Mouse (Mus musculus) leukemia stem cell, adult 10-12 weeks (primary cell): ENCODE results near the gene Olfr502. TPM values are rescaled to one million over a fixed set of nuclear protein-coding genes. Genes with fewer than 3 reads are reported as not detected.

Experiments
- polyA plus RNA-seq: library from polyadenylated mRNA; stranded (reverse); fragments of >175 nt; gene quantifications from 2 replicates; pipeline ENCODE4 v1.2.3, GENCODE M21; 2012; ENCODE audit warnings: low replicate concordance

Gene Olfr502
- not detected in 2 replicates for polyA plus RNA-seq

GRCm38 (mm10) chr7:108524965-108525364 lies at the start of gene Olfr502:
Gene Olfr502 (minus strand): TSS chr7:108525065.

GRCm38 (mm10) chr7:108565693-108566092 lies 40.8 kb upstream of the Olfr502 start, which contains the start of gene Olfr504:
Gene Olfr504 (minus strand): TSS chr7:108565793.

GRCm38 (mm10) chr7:108544227-108544626 lies 19.4 kb upstream of the Olfr502 start, which contains the start of gene Olfr503:
Gene Olfr503 (plus strand): TSS chr7:108544527.

Other genes starting within 250 kb of the Olfr502 start
- gene Olfr490, start 236.1 kb downstream of the Olfr502 start, polyA plus RNA-seq: not detected in 2 replicates
- not detected in 2 replicates for gene Olfr491, start 211.6 kb downstream of the Olfr502 start, polyA plus RNA-seq
- not detected in 2 replicates for gene Olfr492, start 201.4 kb downstream of the Olfr502 start, polyA plus RNA-seq
- gene Olfr493, start 178.1 kb downstream of the Olfr502 start, polyA plus RNA-seq: not detected in 2 replicates
- not detected in 2 replicates for gene Olfr494, start 159.7 kb downstream of the Olfr502 start, polyA plus RNA-seq
- not detected in 2 replicates for gene Olfr495, start 131.9 kb downstream of the Olfr502 start, polyA plus RNA-seq
- not detected in 2 replicates for gene Olfr497, start 104.6 kb downstream of the Olfr502 start, polyA plus RNA-seq
- not detected in 2 replicates for gene Olfr498, start 59.7 kb downstream of the Olfr502 start, polyA plus RNA-seq
- not detected in 2 replicates for gene Olfr503, start 19.5 kb upstream of the Olfr502 start, polyA plus RNA-seq
- not detected in 2 replicates for gene Olfr504, start 40.7 kb upstream of the Olfr502 start, polyA plus RNA-seq
- not detected in 2 replicates for gene Olfr506, start 85.7 kb upstream of the Olfr502 start, polyA plus RNA-seq
- gene Olfr507, start 96.7 kb upstream of the Olfr502 start, polyA plus RNA-seq: not detected in 2 replicates
- gene Olfr508, start 104.9 kb upstream of the Olfr502 start, polyA plus RNA-seq: not detected in 2 replicates
- gene Olfr509, start 126.8 kb upstream of the Olfr502 start, polyA plus RNA-seq: not detected in 2 replicates
- gene Olfr510, start 141.4 kb upstream of the Olfr502 start, polyA plus RNA-seq: not detected in 2 replicates
- not detected in 2 replicates for gene Olfr512, start 188.3 kb upstream of the Olfr502 start, polyA plus RNA-seq
- gene Olfr513, start 225.9 kb upstream of the Olfr502 start, polyA plus RNA-seq: not detected in 2 replicates